Mouse (Mus musculus): ENCODE measurements around the gene Tmem252. TPM values are rescaled to one million over a fixed set of nuclear protein-coding genes. Genes with fewer than 3 reads are reported as not detected.

Gene Tmem252
- polyA plus RNA-seq, 1 experiment = not detected

- Histone ChIP-seq H3K4me3 (replicated peaks) (no peak overlapping the region), H3K9me3 (ENCODE audit: control insufficient read depth, low read length) (no peaks in the 10 kb centered on the region), H3K27me3 (ENCODE audit: control insufficient read depth) (no peaks in the 10 kb centered on the region), H3K36me3 (ENCODE audit: control insufficient read depth) (no peaks in the 10 kb centered on the region), H3K4me1 (ENCODE audit: control insufficient read depth) (no peaks in the 10 kb centered on the region)
- no peak for TF ChIP-seq TAL1 (IDR thresholded peaks at IDR 0.05; ENCODE audit: low read length)
These were observed 23.4 kb upstream of the Tmem252 start for GRCm38 (mm10) chr19:24650428-24650827.

DNA sequence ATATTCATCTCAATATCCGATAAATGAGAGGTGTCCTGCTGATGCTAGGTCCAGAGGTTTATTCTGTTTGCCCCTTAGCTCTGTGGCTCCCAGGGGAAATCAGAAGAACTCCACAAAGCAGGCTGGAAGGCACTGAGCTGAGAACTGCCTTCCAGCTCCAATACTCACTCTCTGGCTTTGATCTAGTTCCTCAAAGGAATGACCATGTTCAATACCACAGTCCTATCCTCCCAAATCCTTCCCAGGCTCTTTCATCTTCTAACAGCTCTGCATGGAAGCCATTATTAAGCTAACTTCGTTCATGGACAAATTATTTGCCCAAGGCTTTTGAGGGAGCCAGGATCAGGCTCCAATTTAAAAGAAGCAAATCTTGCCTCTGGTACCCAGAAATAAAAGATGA lies 22.2 kb upstream of the Tmem252 start:
- Histone ChIP-seq H3K4me3 (replicated peaks) (no peak overlapping the region), H3K36me3 (ENCODE audit: control insufficient read depth) (no peaks in the 10 kb centered on the region), H3K4me1 (ENCODE audit: control insufficient read depth) (no peaks in the 10 kb centered on the region), H3K27me3 (ENCODE audit: control insufficient read depth) (no peaks in the 10 kb centered on the region), H3K9me3 (ENCODE audit: control insufficient read depth, low read length) (no peaks in the 10 kb centered on the region)
- TF ChIP-seq GATA1 (IDR thresholded peaks at IDR 0.05; ENCODE audit: low read length) (no peak), TAL1 (IDR thresholded peaks at IDR 0.05; ENCODE audit: low read length) (no peak)

DNA sequence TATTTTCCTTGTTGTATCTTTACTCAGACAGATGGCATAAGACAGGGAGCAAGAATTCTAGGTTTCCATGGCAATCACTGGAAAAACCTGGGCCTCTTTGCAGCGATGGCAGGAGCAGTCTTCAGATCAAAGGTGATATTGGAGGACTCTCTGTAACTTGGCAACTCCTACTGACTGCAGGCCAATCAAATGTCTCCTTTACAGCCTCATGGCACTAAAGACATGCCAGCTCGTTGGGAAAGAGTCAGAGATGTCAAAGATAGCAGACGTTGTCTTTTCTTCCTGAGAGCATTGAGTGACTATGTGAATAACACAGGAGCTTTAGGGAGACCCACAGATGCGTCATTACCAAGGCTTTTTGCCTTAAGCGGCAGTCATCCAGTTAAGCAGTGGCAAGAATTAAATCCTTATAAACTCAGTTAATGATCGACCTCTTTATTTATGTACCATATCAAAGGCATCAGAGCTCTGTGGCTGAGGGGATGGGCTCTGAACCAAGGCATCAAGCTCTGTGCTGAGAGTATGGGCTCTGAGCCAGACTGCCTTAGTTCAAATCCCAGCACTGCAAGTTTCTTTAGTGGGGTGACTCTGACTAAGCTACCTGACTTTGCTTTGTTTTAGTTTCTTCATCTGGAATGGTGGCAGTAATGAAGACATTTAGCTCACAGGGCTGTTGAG lies 21.3 kb upstream of the Tmem252 start:
- H3K36me3 ChIP-seq (ENCODE audit: control insufficient read depth) = no peaks in the 10 kb centered on the region
- H3K4me3 ChIP-seq (replicated peaks) = no peak overlapping the region
- no peaks in the 10 kb centered on the region for H3K4me1 ChIP-seq (ENCODE audit: control insufficient read depth)
- H3K27me3 ChIP-seq (ENCODE audit: control insufficient read depth) = no peaks in the 10 kb centered on the region
- TF ChIP-seq GATA1 (IDR thresholded peaks at IDR 0.05; ENCODE audit: low read length) = no peak
- TF ChIP-seq TAL1 (IDR thresholded peaks at IDR 0.05; ENCODE audit: low read length) = no peak
- no peaks in the 10 kb centered on the region for H3K9me3 ChIP-seq (ENCODE audit: control insufficient read depth, low read length)

- Histone ChIP-seq H3K4me3 (replicated peaks) (no peak overlapping the region), H3K4me1 (ENCODE audit: control insufficient read depth) (no peaks in the 10 kb centered on the region), H3K27me3 (ENCODE audit: control insufficient read depth) (no peaks in the 10 kb centered on the region), H3K9me3 (ENCODE audit: control insufficient read depth, low read length) (no peaks in the 10 kb centered on the region), H3K36me3 (ENCODE audit: control insufficient read depth) (no peaks in the 10 kb centered on the region)
- TF ChIP-seq GATA1 (IDR thresholded peaks at IDR 0.05; ENCODE audit: low read length) (no peak), TAL1 (IDR thresholded peaks at IDR 0.05; ENCODE audit: low read length) (no peak)
These were observed 20.5 kb upstream of the Tmem252 start for GRCm38 (mm10) chr19:24653230-24653799.

DNA sequence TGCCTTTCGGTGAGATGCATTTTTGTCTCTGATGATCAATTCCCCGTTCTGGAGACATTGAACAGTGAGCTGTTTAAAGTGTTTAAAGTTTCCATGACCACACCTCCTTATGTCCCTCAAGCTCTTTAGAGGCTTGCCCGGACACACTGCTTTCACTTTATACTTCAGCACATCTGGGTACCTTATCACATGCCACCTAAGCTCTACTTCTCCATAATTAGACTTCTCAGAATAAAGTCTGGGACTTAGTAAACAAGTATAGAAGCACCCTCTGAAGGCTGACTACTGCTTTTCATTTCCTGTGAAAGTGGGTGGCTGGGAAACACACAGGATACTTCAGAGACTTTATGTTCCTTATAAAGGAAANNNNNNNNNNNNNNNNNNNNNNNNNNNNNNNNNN lies 16.8 kb upstream of the Tmem252 start:
- Histone ChIP-seq H3K27me3 (ENCODE audit: control insufficient read depth) (no peaks in the 10 kb centered on the region), H3K4me1 (ENCODE audit: control insufficient read depth) (no peaks in the 10 kb centered on the region), H3K9me3 (ENCODE audit: control insufficient read depth, low read length) (no peaks in the 10 kb centered on the region), H3K4me3 (replicated peaks) (no peak overlapping the region), H3K36me3 (ENCODE audit: control insufficient read depth) (no peaks in the 10 kb centered on the region)
- no peak for TF ChIP-seq TAL1 (IDR thresholded peaks at IDR 0.05; ENCODE audit: low read length)
- TF ChIP-seq GATA1 (IDR thresholded peaks at IDR 0.05; ENCODE audit: low read length) = no peak

DNA sequence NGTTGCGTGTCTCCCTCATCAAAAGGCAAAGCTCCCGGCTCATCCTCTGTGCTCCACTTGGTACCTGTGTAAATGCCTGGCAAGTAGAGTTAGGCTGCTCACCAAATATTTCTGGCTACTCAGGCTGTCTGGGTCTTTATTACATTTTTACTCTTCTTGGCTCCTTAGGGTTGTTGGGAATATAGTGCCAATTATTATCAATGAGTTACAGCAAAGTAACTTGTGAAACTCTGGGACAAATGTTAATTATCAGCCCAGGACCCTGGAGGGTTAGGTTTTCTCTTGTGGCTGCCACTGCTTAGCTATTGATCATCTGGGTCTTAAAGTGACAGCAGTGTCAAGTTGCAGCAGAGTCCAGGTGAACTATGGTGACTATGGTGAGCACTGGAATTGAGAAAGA lies 11.5 kb upstream of the Tmem252 start:
- H3K27me3 ChIP-seq (ENCODE audit: control insufficient read depth) = no peaks in the 10 kb centered on the region
- H3K4me1 ChIP-seq (ENCODE audit: control insufficient read depth) = no peaks in the 10 kb centered on the region
- no peaks in the 10 kb centered on the region for H3K36me3 ChIP-seq (ENCODE audit: control insufficient read depth)
- H3K4me3 ChIP-seq (replicated peaks) = no peak overlapping the region
- H3K9me3 ChIP-seq (ENCODE audit: control insufficient read depth, low read length) = no peaks in the 10 kb centered on the region
- no peak for TF ChIP-seq GATA1 (IDR thresholded peaks at IDR 0.05; ENCODE audit: low read length)
- no peak for TF ChIP-seq TAL1 (IDR thresholded peaks at IDR 0.05; ENCODE audit: low read length)

DNA sequence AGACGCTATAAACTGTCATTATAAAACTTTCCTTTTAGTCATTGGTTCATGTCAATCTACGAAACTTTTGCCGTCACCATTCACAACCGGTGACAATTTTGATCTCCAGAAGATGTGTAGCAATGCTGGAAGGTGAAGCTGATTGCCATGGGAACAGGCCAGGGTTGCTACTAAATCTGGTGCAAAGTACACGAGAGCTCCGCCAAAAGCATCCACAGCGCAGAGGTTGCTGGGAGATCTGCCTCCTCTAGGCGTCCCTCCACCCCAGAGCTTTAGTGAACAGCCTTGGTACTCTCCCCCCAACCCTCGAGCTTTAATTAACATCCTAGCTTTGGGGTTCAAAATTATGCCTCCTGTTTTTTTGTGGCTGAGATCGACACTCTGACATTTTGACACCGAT lies 8.0 kb upstream of the Tmem252 start:
- H3K27me3 ChIP-seq (ENCODE audit: control insufficient read depth) = no peaks in the 10 kb centered on the region
- no peaks in the 10 kb centered on the region for H3K4me1 ChIP-seq (ENCODE audit: control insufficient read depth)
- no peaks in the 10 kb centered on the region for H3K9me3 ChIP-seq (ENCODE audit: control insufficient read depth, low read length)
- H3K4me3 ChIP-seq (replicated peaks) = no peak overlapping the region
- H3K36me3 ChIP-seq (ENCODE audit: control insufficient read depth) = no peaks in the 10 kb centered on the region
- TF ChIP-seq GATA1 (IDR thresholded peaks at IDR 0.05; ENCODE audit: low read length) (no peak), TAL1 (IDR thresholded peaks at IDR 0.05; ENCODE audit: low read length) (no peak)

GRCm38 (mm10) chr19:24667527-24667926 lies 6.3 kb upstream of the Tmem252 start:
- Histone ChIP-seq H3K36me3 (ENCODE audit: control insufficient read depth) (no peaks in the 10 kb centered on the region), H3K9me3 (ENCODE audit: control insufficient read depth, low read length) (no peaks in the 10 kb centered on the region), H3K27me3 (ENCODE audit: control insufficient read depth) (no peaks in the 10 kb centered on the region), H3K4me1 (ENCODE audit: control insufficient read depth) (no peaks in the 10 kb centered on the region), H3K4me3 (replicated peaks) (no peak overlapping the region)
- TF ChIP-seq GATA1 (IDR thresholded peaks at IDR 0.05; ENCODE audit: low read length) (no peak), TAL1 (IDR thresholded peaks at IDR 0.05; ENCODE audit: low read length) (no peak)

DNA sequence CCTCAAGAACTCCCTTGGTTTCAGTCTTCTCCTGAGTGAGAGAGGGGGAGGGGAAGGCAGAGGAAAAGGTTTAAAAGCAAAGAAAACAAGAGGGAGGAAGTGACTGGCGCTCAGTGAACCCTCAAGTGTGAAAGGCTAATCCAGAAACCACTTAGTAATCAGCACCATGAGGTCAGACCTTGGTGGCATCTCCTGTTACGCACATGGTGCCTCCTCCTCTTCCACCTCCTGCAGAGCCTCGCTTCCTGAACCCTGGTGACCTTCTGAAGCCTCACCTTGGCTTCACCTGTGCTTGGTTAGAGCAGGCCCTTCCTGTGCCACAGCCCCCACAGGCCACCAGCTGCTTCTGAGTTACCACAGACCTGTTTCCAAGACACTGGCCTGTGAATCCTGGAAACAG lies 2.2 kb upstream of the Tmem252 start:
- Histone ChIP-seq H3K4me3 (replicated peaks) (no peak overlapping the region), H3K4me1 (ENCODE audit: control insufficient read depth) (no peaks in the 10 kb centered on the region), H3K27me3 (ENCODE audit: control insufficient read depth) (no peaks in the 10 kb centered on the region), H3K36me3 (ENCODE audit: control insufficient read depth) (no peaks in the 10 kb centered on the region), H3K9me3 (ENCODE audit: control insufficient read depth, low read length) (no peaks in the 10 kb centered on the region)
- TF ChIP-seq TAL1 (IDR thresholded peaks at IDR 0.05; ENCODE audit: low read length) (no peak), GATA1 (IDR thresholded peaks at IDR 0.05; ENCODE audit: low read length) (no peak)

All from erythroblast, embryonic 14.5 days (primary cell).